Mouse (Mus musculus): Measurements from ENCODE around the gene Xylb.
"Not testable (repeated sequence)": the region's sequence is repeated elsewhere in the genome, so short reads cannot be mapped to it uniquely, and the experiment has no call there.

The Xylb gene

GRCm38 (mm10) chr9:119342728-119343127 is 14.5 kb upstream of the Xylb start:
- DNase-seq: peak; percentile 46 to 54

GRCm38 (mm10) chr9:119346376-119346775 is 10.8 kb upstream of the Xylb start:
- no peak for DNase-seq

GRCm38 (mm10) chr9:119350531-119350930 is 6.7 kb upstream of the Xylb start:
- DNase-seq: peak; percentile 54 to 71

GRCm38 (mm10) chr9:119350947-119351705 is 6.1 kb upstream of the Xylb start:
- peak; percentile 76 for DNase-seq

GRCm38 (mm10) chr9:119352060-119352459 is 5.1 kb upstream of the Xylb start:
- DNase-seq: peak; percentile 80 to 88

GRCm38 (mm10) chr9:119353926-119354325 is 3.3 kb upstream of the Xylb start:
- peak; percentile 67 to 88 for DNase-seq

GRCm38 (mm10) chr9:119355943-119356342 is 1.2 kb upstream of the Xylb start:
- DNase-seq: no peak

GRCm38 (mm10) chr9:119358058-119358429 is 863 bp downstream of the Xylb start:
- DNase-seq: peak; percentile 82 to 84

GRCm38 (mm10) chr9:119361416-119361815 is 4.2 kb downstream of the Xylb start:
- no peak for DNase-seq

GRCm38 (mm10) chr9:119363229-119363628 is 6.0 kb downstream of the Xylb start:
- DNase-seq: no peak

GRCm38 (mm10) chr9:119365284-119365683 is 8.1 kb downstream of the Xylb start, which contains the start of gene Slc22a14:
TSS of gene Slc22a14 (minus strand) at chr9:119365553.
- no peak for DNase-seq

- peak; percentile 54 to 56 for DNase-seq
Measured at GRCm38 (mm10) chr9:119368367-119368766, 11.2 kb downstream of the Xylb start.

- DNase-seq: not testable (repeated sequence)
Measured at GRCm38 (mm10) chr9:119370770-119371169, 13.6 kb downstream of the Xylb start.

- no peak for DNase-seq
Measured at GRCm38 (mm10) chr9:119371251-119371650, 14.1 kb downstream of the Xylb start.

- no peak for DNase-seq
Measured at GRCm38 (mm10) chr9:119375008-119375407, 17.8 kb downstream of the Xylb start.

- DNase-seq: no peak
Measured at GRCm38 (mm10) chr9:119375556-119375955, 18.4 kb downstream of the Xylb start.

GRCm38 (mm10) chr9:119378231-119378630 is 21.1 kb downstream of the Xylb start:
- no peak for DNase-seq

GRCm38 (mm10) chr9:119382603-119383002 is 25.4 kb downstream of the Xylb start:
- no peak for DNase-seq

GRCm38 (mm10) chr9:119388956-119389355 is 31.8 kb downstream of the Xylb start:
- DNase-seq: no peak

- DNase-seq: no peak
Measured at GRCm38 (mm10) chr9:119390214-119390613, 33.0 kb downstream of the Xylb start.

GRCm38 (mm10) chr9:119394808-119395207 is 37.6 kb downstream of the Xylb start:
- DNase-seq: no peak

GRCm38 (mm10) chr9:119401351-119401750 is 44.2 kb downstream of the Xylb start:
- no peak for DNase-seq

- DNase-seq: peak; percentile 93 to 95
Measured at GRCm38 (mm10) chr9:119401801-119402214, 44.6 kb downstream of the Xylb start, which contains the start of gene Acvr2b. TSS of gene Acvr2b (plus strand) at chr9:119402118.
